Mouse (Mus musculus): Measurements from ENCODE around the gene Fgf22.

Gene Fgf22

GRCm38 (mm10) chr10:79788386-79789158 lies 33.7 kb downstream of the Fgf22 start:
- in situ Hi-C loops (cut with MboI, MseI): no loop called here

- in situ Hi-C loops (cut with MboI, MseI): no loop called here
These were observed 34.7 kb downstream of the Fgf22 start for GRCm38 (mm10) chr10:79789581-79789980.

GRCm38 (mm10) chr10:79790861-79791260 lies 36.0 kb downstream of the Fgf22 start, which contains the start of gene Prss57:
Prss57 (minus strand) TSS chr10:79790961.
- in situ Hi-C loops (cut with MboI, MseI): no loop called here

GRCm38 (mm10) chr10:79792339-79793040 lies 37.6 kb downstream of the Fgf22 start:
- in situ Hi-C loops (cut with MboI, MseI): no loop called here

- in situ Hi-C loops (cut with MboI, MseI): no loop called here
These were observed 38.3 kb downstream of the Fgf22 start, which contains the start of gene Palm for GRCm38 (mm10) chr10:79793051-79793737. Palm (plus strand) TSS chr10:79793572.

- in situ Hi-C loops (cut with MboI, MseI): no loop called here
These were observed 39.0 kb downstream of the Fgf22 start for GRCm38 (mm10) chr10:79793738-79794490.

- in situ Hi-C loops (cut with MboI, MseI): no loop called here
These were observed 39.6 kb downstream of the Fgf22 start for GRCm38 (mm10) chr10:79794491-79794931.

- in situ Hi-C loops (cut with MboI, MseI): no loop called here
These were observed 41.0 kb downstream of the Fgf22 start for GRCm38 (mm10) chr10:79795905-79796304.

GRCm38 (mm10) chr10:79797326-79797725 lies 42.5 kb downstream of the Fgf22 start:
- in situ Hi-C loops (cut with MboI, MseI): no loop called here

GRCm38 (mm10) chr10:79798289-79798928 lies 43.5 kb downstream of the Fgf22 start:
- in situ Hi-C loops (cut with MboI, MseI): no loop called here

- in situ Hi-C loops (cut with MboI, MseI): no loop called here
These were observed 45.6 kb downstream of the Fgf22 start for GRCm38 (mm10) chr10:79800508-79800907.

- in situ Hi-C loops (cut with MboI, MseI): no loop called here
These were observed 47.0 kb downstream of the Fgf22 start for GRCm38 (mm10) chr10:79801837-79802236.

- in situ Hi-C loops (cut with MboI, MseI): no loop called here
These were observed 47.6 kb downstream of the Fgf22 start for GRCm38 (mm10) chr10:79802331-79802971.

GRCm38 (mm10) chr10:79803716-79804323 lies 48.9 kb downstream of the Fgf22 start:
- in situ Hi-C loops (cut with MboI, MseI): no loop called here

GRCm38 (mm10) chr10:79805636-79806035 lies 50.8 kb downstream of the Fgf22 start:
- in situ Hi-C loops (cut with MboI, MseI): no loop called here

GRCm38 (mm10) chr10:79806331-79806730 lies 51.5 kb downstream of the Fgf22 start:
- in situ Hi-C loops (cut with MboI, MseI): no loop called here

GRCm38 (mm10) chr10:79806972-79807371 lies 52.1 kb downstream of the Fgf22 start:
- in situ Hi-C loops (cut with MboI, MseI): no loop called here

- in situ Hi-C loops (cut with MboI, MseI): no loop called here
These were observed 53.0 kb downstream of the Fgf22 start for GRCm38 (mm10) chr10:79807826-79808225.
